Mouse (Mus musculus) gonadal fat pad, adult 2 months (tissue): Measurements from ENCODE around the gene Slc19a1. TPM values are rescaled to one million over a fixed set of nuclear protein-coding genes. Genes with fewer than 3 reads are reported as not detected.

ENCODE experiments used
- DNase-seq: peaks from one replicate; pipeline ENCODE4 v3.0.0-alpha.2; 2012; ENCODE audit warnings: low read depth
- polyA plus RNA-seq: library from polyadenylated mRNA; depleted of rRNA; stranded (reverse); fragments of >200 nt; gene quantifications from 2 replicates; pipeline ENCODE4 v1.2.3, GENCODE M21; 2012; rRNA removed

Slc19a1 gene
- polyA plus RNA-seq, 1 experiment, result 85.0 TPM

GRCm38 (mm10) chr10:77095666-77096065, 63.6 kb downstream of the Slc19a1 start:
- no peak for DNase-seq

GRCm38 (mm10) chr10:77097006-77097889, 65.2 kb downstream of the Slc19a1 start:
- no peak for DNase-seq

DNA sequence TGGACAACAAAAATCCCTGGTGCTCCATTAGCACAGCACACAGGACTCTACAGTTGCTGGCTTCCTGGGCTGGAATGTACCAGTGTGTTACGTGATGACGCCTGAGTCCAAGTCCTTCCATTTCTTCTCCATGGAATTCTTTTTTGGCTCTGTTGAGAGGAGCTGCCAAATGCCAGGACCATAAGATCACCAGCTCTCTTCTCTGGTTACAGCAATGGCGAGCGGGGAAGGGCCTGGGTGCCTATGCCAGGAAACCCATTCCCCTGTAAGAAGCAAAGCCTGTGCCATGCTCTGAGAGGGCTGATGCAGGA, 65.8 kb downstream of the Slc19a1 start:
- no peak for DNase-seq

GRCm38 (mm10) chr10:77098619-77099018, 66.6 kb downstream of the Slc19a1 start:
- DNase-seq, result no peak

DNA sequence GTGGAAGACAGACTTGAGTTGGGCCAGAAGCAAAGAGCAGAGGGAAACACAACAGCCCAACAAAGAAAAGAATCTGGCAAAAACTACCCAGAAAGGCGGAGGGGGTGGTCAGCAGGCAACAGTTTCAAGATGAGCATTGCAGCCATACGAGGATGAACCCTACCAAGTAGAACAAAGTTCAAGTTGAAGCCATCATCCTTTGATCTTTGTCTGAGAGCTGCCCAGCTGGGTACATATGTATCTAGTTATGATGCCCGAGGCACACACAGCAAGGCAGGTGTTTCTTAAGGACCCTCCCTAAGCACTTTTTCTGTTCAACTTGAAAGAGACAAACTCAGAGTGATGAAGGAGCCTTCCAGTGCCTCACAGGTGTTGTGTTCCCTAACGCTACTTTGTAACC, 67.7 kb downstream of the Slc19a1 start:
- no peak for DNase-seq

GRCm38 (mm10) chr10:77103689-77104088, 71.6 kb downstream of the Slc19a1 start:
- DNase-seq, result no peak

- DNase-seq, result no peak
These were observed 72.3 kb downstream of the Slc19a1 start for GRCm38 (mm10) chr10:77104327-77104726.

- no peak for DNase-seq
These were observed 76.1 kb downstream of the Slc19a1 start for GRCm38 (mm10) chr10:77108106-77108505.

DNA sequence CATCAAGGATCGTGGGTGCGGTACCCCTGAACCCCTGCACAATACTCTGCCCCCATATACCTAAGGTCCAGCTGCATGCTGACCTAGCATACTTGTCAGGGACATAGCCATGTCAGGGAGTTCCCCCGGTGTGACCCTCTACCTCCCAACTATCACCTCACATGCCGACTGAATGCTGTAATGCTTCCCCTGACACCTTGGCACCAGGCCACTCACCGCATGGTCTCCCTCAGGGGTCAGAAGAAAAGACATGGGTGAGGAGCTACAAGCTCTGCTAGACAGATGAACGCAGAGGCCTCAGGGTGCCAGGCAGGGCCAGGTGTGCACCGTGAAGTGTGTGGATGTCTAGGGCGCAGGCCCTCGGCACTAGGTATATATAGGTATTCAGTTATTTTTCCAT, 78.0 kb downstream of the Slc19a1 start:
- DNase-seq, result no peak

Other genes with a start within 250 kb of the Slc19a1 start
- gene Pcbp3, start 70.4 kb upstream of the Slc19a1 start, polyA plus RNA-seq, result 27.3 and 40.4 TPM in 2 replicates
- gene Col18a1, start 134.3 kb downstream of the Slc19a1 start, polyA plus RNA-seq, result 72.6 and 73.2 TPM in 2 replicates
- gene Pofut2, start 227.0 kb downstream of the Slc19a1 start, polyA plus RNA-seq, result 54.1 and 55.7 TPM in 2 replicates